Mouse (Mus musculus) frontal cortex, postnatal 36 days (tissue): ENCODE measurements around the gene Khdrbs2.

ENCODE experiments used
- DNase-seq, 2 experiments: peaks; one replicate each; pipeline ENCODE4 v3.0.0; 2022; ENCODE audit warnings: low spot score in 2 of 2

Khdrbs2 gene

GRCm38 (mm10) chr1:32172506-32173239 is at the start of gene Khdrbs2:
TSS of gene Khdrbs2 (plus strand) at chr1:32172714.
- peak; percentile 92 to 94 for DNase-seq

- DNase-seq, result peak; percentile 16 to 69
Observed at GRCm38 (mm10) chr1:32174566-32174965, 2.1 kb downstream of the Khdrbs2 start.

GRCm38 (mm10) chr1:32199664-32200260 is 27.2 kb downstream of the Khdrbs2 start:
- no peak for DNase-seq

- DNase-seq, result no peak
Observed at GRCm38 (mm10) chr1:32248443-32248842, 75.9 kb downstream of the Khdrbs2 start.

- DNase-seq, result no peak
Observed at GRCm38 (mm10) chr1:32249602-32250001, 77.1 kb downstream of the Khdrbs2 start.

- no peak for DNase-seq
Observed at GRCm38 (mm10) chr1:32250337-32250736, 77.8 kb downstream of the Khdrbs2 start.

- no peak for DNase-seq
Observed at GRCm38 (mm10) chr1:32258942-32259341, 86.4 kb downstream of the Khdrbs2 start.

GRCm38 (mm10) chr1:32270519-32270918 is 98.0 kb downstream of the Khdrbs2 start:
- DNase-seq, result no peak

GRCm38 (mm10) chr1:32294702-32295101 is 122.2 kb downstream of the Khdrbs2 start:
- DNase-seq, result peak in 1 of 2 experiments; percentile 18

- DNase-seq, result peak in 1 of 2 experiments; percentile 20
Observed at GRCm38 (mm10) chr1:32301391-32301790, 128.9 kb downstream of the Khdrbs2 start.

- no peak for DNase-seq
Observed at GRCm38 (mm10) chr1:32309074-32309473, 136.6 kb downstream of the Khdrbs2 start.

- no peak for DNase-seq
Observed at GRCm38 (mm10) chr1:32309637-32310036, 137.1 kb downstream of the Khdrbs2 start.

- peak in 1 of 2 experiments; percentile 24 for DNase-seq
Observed at GRCm38 (mm10) chr1:32339108-32339507, 166.6 kb downstream of the Khdrbs2 start.

GRCm38 (mm10) chr1:32347538-32347937 is 175.0 kb downstream of the Khdrbs2 start:
- DNase-seq, result no peak

GRCm38 (mm10) chr1:32352076-32352475 is 179.6 kb downstream of the Khdrbs2 start:
- DNase-seq, result no peak

- DNase-seq, result no peak
Observed at GRCm38 (mm10) chr1:32363539-32363938, 191.0 kb downstream of the Khdrbs2 start.

GRCm38 (mm10) chr1:32397553-32397952 is 225.0 kb downstream of the Khdrbs2 start:
- no peak for DNase-seq

GRCm38 (mm10) chr1:32407651-32408050 is 235.1 kb downstream of the Khdrbs2 start:
- DNase-seq, result no peak

GRCm38 (mm10) chr1:32428410-32428809 is 255.9 kb downstream of the Khdrbs2 start:
- peak in 1 of 2 experiments; percentile 40 for DNase-seq

GRCm38 (mm10) chr1:32429493-32429892 is 257.0 kb downstream of the Khdrbs2 start:
- no peak for DNase-seq

- peak in 1 of 2 experiments; percentile 26 for DNase-seq
Observed at GRCm38 (mm10) chr1:32430516-32430915, 258.0 kb downstream of the Khdrbs2 start.

GRCm38 (mm10) chr1:32433118-32433517 is 260.6 kb downstream of the Khdrbs2 start:
- DNase-seq, result no peak

- peak; percentile 24 to 42 for DNase-seq
Observed at GRCm38 (mm10) chr1:32443927-32444326, 271.4 kb downstream of the Khdrbs2 start.
